Mouse (Mus musculus): ENCODE data around the gene Serping1.

Serping1 gene

GRCm38 (mm10) chr2:84779210-84779609, 4.0 kb upstream of the Serping1 start:
- peak; percentile 24 for DNase-seq (ENCODE audit: low spot score)

- DNase-seq (ENCODE audit: low spot score), result no peak
These were observed 2.5 kb upstream of the Serping1 start for GRCm38 (mm10) chr2:84777706-84778105.

- DNase-seq (ENCODE audit: low spot score), result no peak
These were observed 421 bp upstream of the Serping1 start for GRCm38 (mm10) chr2:84775665-84776064.

- DNase-seq (ENCODE audit: low spot score), result peak; percentile 92
These were observed 493 bp downstream of the Serping1 start for GRCm38 (mm10) chr2:84774751-84775150.

GRCm38 (mm10) chr2:84773195-84773594, 2.0 kb downstream of the Serping1 start:
- DNase-seq (ENCODE audit: low spot score), result no peak

GRCm38 (mm10) chr2:84772454-84772853, 2.8 kb downstream of the Serping1 start:
- no peak for DNase-seq (ENCODE audit: low spot score)

- DNase-seq (ENCODE audit: low spot score), result no peak
These were observed 4.7 kb downstream of the Serping1 start for GRCm38 (mm10) chr2:84770501-84770900.

GRCm38 (mm10) chr2:84762818-84763217, 12.4 kb downstream of the Serping1 start:
- no peak for DNase-seq (ENCODE audit: low spot score)

- no peak for DNase-seq (ENCODE audit: low spot score)
These were observed 12.9 kb downstream of the Serping1 start for GRCm38 (mm10) chr2:84762295-84762694.

GRCm38 (mm10) chr2:84761840-84762239, 13.4 kb downstream of the Serping1 start:
- DNase-seq (ENCODE audit: low spot score), result no peak

- no peak for DNase-seq (ENCODE audit: low spot score)
These were observed 13.9 kb downstream of the Serping1 start for GRCm38 (mm10) chr2:84761309-84761708.

GRCm38 (mm10) chr2:84760777-84761176, 14.5 kb downstream of the Serping1 start:
- DNase-seq (ENCODE audit: low spot score), result no peak

- DNase-seq (ENCODE audit: low spot score), result peak; percentile 88
These were observed 16.6 kb downstream of the Serping1 start for GRCm38 (mm10) chr2:84758542-84759127.

- DNase-seq (ENCODE audit: low spot score), result no peak
These were observed 18.1 kb downstream of the Serping1 start for GRCm38 (mm10) chr2:84757026-84757682.

- DNase-seq (ENCODE audit: low spot score), result no peak
These were observed 19.0 kb downstream of the Serping1 start for GRCm38 (mm10) chr2:84756245-84756644.

GRCm38 (mm10) chr2:84750115-84750514, 25.1 kb downstream of the Serping1 start:
- DNase-seq (ENCODE audit: low spot score), result no peak

- peak; percentile 83 for DNase-seq (ENCODE audit: low spot score)
These were observed 31.1 kb downstream of the Serping1 start for GRCm38 (mm10) chr2:84744126-84744525.

- peak; percentile 96 for DNase-seq (ENCODE audit: low spot score)
These were observed 31.7 kb downstream of the Serping1 start, which contains the start of gene Gm19426 for GRCm38 (mm10) chr2:84743561-84743960. Gm19426 (minus strand) TSS chr2:84743655.

- DNase-seq (ENCODE audit: low spot score), result peak; percentile 94
These were observed 32.6 kb downstream of the Serping1 start for GRCm38 (mm10) chr2:84742451-84743283.

GRCm38 (mm10) chr2:84741841-84742450, 33.3 kb downstream of the Serping1 start:
- DNase-seq (ENCODE audit: low spot score), result peak; percentile 18

- peak; percentile 39 for DNase-seq (ENCODE audit: low spot score)
These were observed 34.5 kb downstream of the Serping1 start for GRCm38 (mm10) chr2:84740608-84741333.
